Mouse (Mus musculus) embryonic facial prominence, embryonic 14.5 days (tissue): ENCODE results near the gene Terb2. TPM values are rescaled to one million over a fixed set of nuclear protein-coding genes. Genes with fewer than 3 reads are reported as not detected.

Source experiments
- ATAC-seq: fragments of 200-750 bp; cut with Nextera tagmentation; 2 replicates; pipeline ENCODE4 v1.8.0; 2017; ENCODE audit warnings: low read depth, moderate number of reproducible peaks, moderate TSS enrichment
- DNase-seq: peaks from one replicate; pipeline ENCODE4 v3.0.0-alpha.2; 2015; ENCODE audit warnings: low spot score
- H3K27ac ChIP-seq: fragments of 300-500 bp; sonication (generic); replicated peaks from 2 replicates; pipeline ENCODE4 v1.5.1; 2014; ENCODE audit warnings: low read depth, mild to moderate bottlenecking, low read length, moderate library complexity
- H3K27me3 ChIP-seq: fragments of 300-500 bp; sonication (generic); replicated peaks from 2 replicates; pipeline ENCODE4 v1.6.1; 2014; ENCODE audit warnings: low read length; ENCODE audit not compliant: control insufficient read depth, insufficient read depth
- H3K36me3 ChIP-seq: fragments of 300-500 bp; sonication (generic); 2 replicates; pipeline ENCODE4 v1.6.1; 2014; ENCODE audit warnings: low read length, mixed read lengths; ENCODE audit not compliant: control insufficient read depth, insufficient read depth
- H3K4me1 ChIP-seq: fragments of 300-500 bp; sonication (generic); 2 replicates; pipeline ENCODE4 v1.6.1; 2014; ENCODE audit warnings: antibody characterized with exemption, low read length; ENCODE audit not compliant: control insufficient read depth, insufficient read depth
- H3K4me2 ChIP-seq: fragments of 300-500 bp; sonication (generic); 2 replicates; pipeline ENCODE4 v1.6.1; 2014; ENCODE audit warnings: low read depth, mild to moderate bottlenecking, low read length, moderate library complexity, mixed read lengths
- H3K4me3 ChIP-seq: fragments of 300-500 bp; sonication (generic); 2 replicates; pipeline ENCODE4 v1.5.1; 2014; ENCODE audit warnings: low read depth, mild to moderate bottlenecking, low read length
- H3K9ac ChIP-seq: fragments of 300-500 bp; sonication (generic); 2 replicates; pipeline ENCODE4 v1.6.1; 2014; ENCODE audit warnings: low read depth, mild to moderate bottlenecking, low read length, moderate library complexity, mixed read lengths
- H3K9me3 ChIP-seq: fragments of 300-500 bp; sonication (generic); 2 replicates; pipeline ENCODE4 v1.6.1; 2016; ENCODE audit warnings: low read length; ENCODE audit not compliant: control insufficient read depth
- WGBS: fragments of 180-500 bp; shearing (Covaris S2); extraction: QIAGEN DNeasy Blood & Tissue Kit; methylation state at CpG from one replicate; pipeline ENCODE4 v1.1.7; 2014; 5-methylcytosine and 5-hydroxymethylcytosine counted together
- polyA plus RNA-seq: library from polyadenylated mRNA; unstranded; fragments of >200 nt; fragmentation: Nextera tagmentation; extraction: Ambion mirVana; gene quantifications from 2 replicates; pipeline ENCODE4 v1.2.1, GENCODE M21; 2014

The Terb2 gene
- polyA plus RNA-seq, 1 experiment from 2014 or later: not detected

GRCm38 (mm10) chr2:122148242-122148917 lies 37.7 kb upstream of the Terb2 start:
- 26% methylated on average over 18 of the region's 18 CpGs for whole genome bisulfite sequencing
- Histone ChIP-seq H3K4me2 (peak overlapping the region; percentile 65), H3K9me3 (no peaks in the 10 kb centered on the region), H3K27ac (peak overlapping the region; percentile 84; the same call in 1 of the 2 replicates), H3K4me1 (0 out of 2 replicates have a peak, but pooled peaks cover 5% of the 10 kb centered on the region), H3K36me3 (0 out of 2 replicates have a peak, but pooled peaks cover 6% of the 10 kb centered on the region), H3K27me3 (no peaks in the 10 kb centered on the region), H3K9ac (peak overlapping the region; percentile 76), H3K4me3 (peak overlapping the region; percentile 80)
- peak; percentile 71 for DNase-seq
- no peak for ATAC-seq

GRCm38 (mm10) chr2:122149316-122149715 lies 36.8 kb upstream of the Terb2 start:
- Histone ChIP-seq H3K36me3 (peaks cover 7% of the 10 kb centered on the region; the same call in 1 of the 2 replicates), H3K27ac (no peak overlapping the region), H3K27me3 (no peaks in the 10 kb centered on the region), H3K4me3 (no peak overlapping the region), H3K4me2 (peak overlapping the region; percentile 65), H3K4me1 (0 out of 2 replicates have a peak, but pooled peaks cover 5% of the 10 kb centered on the region), H3K9me3 (no peaks in the 10 kb centered on the region), H3K9ac (no peak overlapping the region)
- 93% methylated on average over 6 of the region's 6 CpGs for WGBS
- ATAC-seq (no peak), DNase-seq (no peak)

GRCm38 (mm10) chr2:122149716-122150115 lies 36.4 kb upstream of the Terb2 start:
- DNase-seq (no peak), ATAC-seq (no peak)
- Histone ChIP-seq H3K9ac (no peak overlapping the region), H3K4me1 (0 out of 2 replicates have a peak, but pooled peaks cover 5% of the 10 kb centered on the region), H3K27me3 (no peaks in the 10 kb centered on the region), H3K36me3 (peaks cover 10% of the 10 kb centered on the region; the same call in 1 of the 2 replicates), H3K4me3 (no peak overlapping the region), H3K27ac (no peak overlapping the region), H3K9me3 (no peaks in the 10 kb centered on the region), H3K4me2 (no peak overlapping the region)
- 78% methylated on average over 3 of the region's 3 CpGs for WGBS

GRCm38 (mm10) chr2:122151221-122151620 lies 34.9 kb upstream of the Terb2 start:
- Histone ChIP-seq H3K4me3 (no peak overlapping the region), H3K9ac (no peak overlapping the region), H3K36me3 (peaks cover 10% of the 10 kb centered on the region; the same call in 1 of the 2 replicates), H3K27ac (no peak overlapping the region), H3K9me3 (no peaks in the 10 kb centered on the region), H3K4me2 (no peak overlapping the region), H3K4me1 (0 out of 2 replicates have a peak, but pooled peaks cover 5% of the 10 kb centered on the region), H3K27me3 (no peaks in the 10 kb centered on the region)
- 100% methylated on average over 1 of the region's 1 CpGs for WGBS
- DNase-seq (no peak), ATAC-seq (no peak)

- no peak overlapping the region for H3K4me3 ChIP-seq
- 0 out of 2 replicates have a peak, but pooled peaks cover 5% of the 10 kb centered on the region for H3K4me1 ChIP-seq
- no peak overlapping the region for H3K27ac ChIP-seq
- ATAC-seq: no peak
- 73% methylated on average over 3 of the region's 3 CpGs for WGBS
- H3K9me3 ChIP-seq: no peaks in the 10 kb centered on the region
- no peak overlapping the region for H3K9ac ChIP-seq
- H3K4me2 ChIP-seq: no peak overlapping the region
- no peaks in the 10 kb centered on the region for H3K27me3 ChIP-seq
- H3K36me3 ChIP-seq: peaks cover 10% of the 10 kb centered on the region; the same call in 1 of the 2 replicates
- DNase-seq: no peak
Measured at GRCm38 (mm10) chr2:122152850-122153249, 33.2 kb upstream of the Terb2 start.

GRCm38 (mm10) chr2:122153681-122154365 lies 32.2 kb upstream of the Terb2 start:
- peaks cover 10% of the 10 kb centered on the region; the same call in 1 of the 2 replicates for H3K36me3 ChIP-seq
- 90% methylated on average over 6 of the region's 7 CpGs for WGBS
- H3K4me1 ChIP-seq: 0 out of 2 replicates have a peak, but pooled peaks cover under 1% of the 10 kb centered on the region
- no peak overlapping the region for H3K9ac ChIP-seq
- no peaks in the 10 kb centered on the region for H3K9me3 ChIP-seq
- DNase-seq (no peak), ATAC-seq (no peak)
- no peak overlapping the region for H3K4me3 ChIP-seq
- no peaks in the 10 kb centered on the region for H3K27me3 ChIP-seq
- H3K27ac ChIP-seq: no peak overlapping the region
- H3K4me2 ChIP-seq: no peak overlapping the region

DNA sequence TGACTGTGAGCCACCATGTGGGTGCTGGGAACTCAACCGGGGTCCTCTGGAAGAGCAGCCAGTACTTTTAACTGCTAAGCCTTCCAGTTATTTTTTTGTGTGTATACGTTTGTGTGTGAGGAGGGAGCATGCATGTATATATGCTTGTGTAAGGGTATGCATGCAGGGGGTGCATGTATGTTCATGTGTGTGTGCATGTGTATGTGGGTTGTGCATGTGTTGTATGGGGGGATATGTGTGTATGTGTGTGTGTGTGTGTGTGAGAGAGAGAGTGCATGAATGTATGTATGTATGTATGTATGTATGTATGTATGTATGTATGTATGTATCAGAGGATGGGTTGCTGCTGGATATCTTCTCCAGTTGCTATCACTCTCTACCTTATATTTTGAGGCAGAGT lies 31.6 kb upstream of the Terb2 start:
- H3K27me3 ChIP-seq: no peaks in the 10 kb centered on the region
- no peak for DNase-seq
- peaks cover 10% of the 10 kb centered on the region; the same call in 1 of the 2 replicates for H3K36me3 ChIP-seq
- H3K9ac ChIP-seq: no peak overlapping the region
- 95% methylated on average over 2 of the region's 2 CpGs for WGBS
- no peaks in the 10 kb centered on the region for H3K9me3 ChIP-seq
- no peak overlapping the region for H3K4me3 ChIP-seq
- H3K4me1 ChIP-seq: no peaks in the 10 kb centered on the region
- no peak overlapping the region for H3K27ac ChIP-seq
- no peak overlapping the region for H3K4me2 ChIP-seq
- ATAC-seq: no peak

GRCm38 (mm10) chr2:122155292-122155691 lies 30.8 kb upstream of the Terb2 start:
- Histone ChIP-seq H3K4me3 (no peak overlapping the region), H3K36me3 (peaks cover 10% of the 10 kb centered on the region; the same call in 1 of the 2 replicates), H3K9me3 (no peaks in the 10 kb centered on the region), H3K9ac (no peak overlapping the region), H3K4me1 (no peaks in the 10 kb centered on the region), H3K4me2 (no peak overlapping the region), H3K27ac (no peak overlapping the region), H3K27me3 (no peaks in the 10 kb centered on the region)
- ATAC-seq (no peak), DNase-seq (no peak)
- WGBS: 68% methylated on average over 2 of the region's 2 CpGs
